Mouse (Mus musculus): Measurements from ENCODE around the gene Podxl2. TPM values are rescaled to one million over a fixed set of nuclear protein-coding genes. Genes with fewer than 3 reads are reported as not detected.

Gene Podxl2
- polyA plus RNA-seq, 1 experiment from 2014 or later: 126 TPM

GRCm38 (mm10) chr6:88843781-88844725 lies 30.8 kb downstream of the Podxl2 start:
- Histone ChIP-seq H3K36me3 (peaks cover 19% of the 10 kb centered on the region), H3K4me2 (replicated peaks) (no peak overlapping the region), H3K4me1 (peaks cover 26% of the 10 kb centered on the region), H3K27ac (replicated peaks) (no peak overlapping the region), H3K27me3 (no peaks in the 10 kb centered on the region), H3K9ac (no peak overlapping the region), H3K4me3 (replicated peaks) (no peak overlapping the region), H3K9me3 (replicated peaks) (no peaks in the 10 kb centered on the region)
- no peak for ATAC-seq (ENCODE audit: insufficient number of reproducible peaks, low FRiP score, low TSS enrichment, low read depth)
- 73% methylated on average over 9 of the region's 9 CpGs for WGBS

- peaks cover 26% of the 10 kb centered on the region for H3K4me1 ChIP-seq
- 67% methylated on average over 7 of the region's 7 CpGs for WGBS
- no peaks in the 10 kb centered on the region for H3K27me3 ChIP-seq
- ATAC-seq (ENCODE audit: insufficient number of reproducible peaks, low FRiP score, low TSS enrichment, low read depth): no peak
- peak overlapping the region; percentile 90 for H3K27ac ChIP-seq (replicated peaks)
- peak overlapping the region; percentile 75; the same call in 1 of the 2 replicates for H3K9ac ChIP-seq
- H3K9me3 ChIP-seq (replicated peaks): no peaks in the 10 kb centered on the region
- H3K4me3 ChIP-seq (replicated peaks): peak overlapping the region; percentile 94
- H3K36me3 ChIP-seq: peaks cover 19% of the 10 kb centered on the region
- peak overlapping the region; percentile 81 for H3K4me2 ChIP-seq (replicated peaks)
These were observed 31.6 kb downstream of the Podxl2 start for GRCm38 (mm10) chr6:88843241-88843640.

- peak overlapping the region; percentile 94 for H3K4me3 ChIP-seq (replicated peaks)
- ATAC-seq (ENCODE audit: insufficient number of reproducible peaks, low FRiP score, low TSS enrichment, low read depth): no peak
- under 1% methylated on average over 30 of the region's 32 CpGs for WGBS
- H3K9me3 ChIP-seq (replicated peaks): no peaks in the 10 kb centered on the region
- H3K4me1 ChIP-seq: peaks cover 26% of the 10 kb centered on the region
- no peaks in the 10 kb centered on the region for H3K27me3 ChIP-seq
- H3K36me3 ChIP-seq: peaks cover 24% of the 10 kb centered on the region
- peak overlapping the region; percentile 81 for H3K4me2 ChIP-seq (replicated peaks)
- peak overlapping the region; percentile 75 for H3K9ac ChIP-seq
- peak overlapping the region; percentile 90 for H3K27ac ChIP-seq (replicated peaks)
These were observed 32.1 kb downstream of the Podxl2 start for GRCm38 (mm10) chr6:88842731-88843151.

- H3K9me3 ChIP-seq (replicated peaks): no peaks in the 10 kb centered on the region
- peaks cover 26% of the 10 kb centered on the region for H3K4me1 ChIP-seq
- peak; percentile 98 for ATAC-seq (ENCODE audit: insufficient number of reproducible peaks, low FRiP score, low TSS enrichment, low read depth)
- no peaks in the 10 kb centered on the region for H3K27me3 ChIP-seq
- peaks cover 31% of the 10 kb centered on the region for H3K36me3 ChIP-seq
- under 1% methylated on average over 66 of the region's 72 CpGs for WGBS
- peak within 1 kb of the TSS; percentile 90 for H3K9ac ChIP-seq
- H3K27ac ChIP-seq (replicated peaks): peak within 1 kb of the TSS; percentile 90
- peak within 1 kb of the TSS; percentile 81 for H3K4me2 ChIP-seq (replicated peaks)
- H3K4me3 ChIP-seq (replicated peaks): peak within 1 kb of the TSS; percentile 94
These were observed 32.8 kb downstream of the Podxl2 start, which contains the start of gene Abtb1 for GRCm38 (mm10) chr6:88841781-88842689. Gene Abtb1, minus strand, starts transcription at chr6:88841984.

GRCm38 (mm10) chr6:88841514-88841780 lies 33.4 kb downstream of the Podxl2 start:
- Histone ChIP-seq H3K4me1 (peaks cover 26% of the 10 kb centered on the region), H3K4me3 (replicated peaks) (peak overlapping the region; percentile 94), H3K27me3 (no peaks in the 10 kb centered on the region), H3K36me3 (peaks cover 36% of the 10 kb centered on the region), H3K9me3 (replicated peaks) (no peaks in the 10 kb centered on the region), H3K27ac (replicated peaks) (peak overlapping the region; percentile 86), H3K4me2 (replicated peaks) (peak overlapping the region; percentile 81), H3K9ac (peak overlapping the region; percentile 90)
- ATAC-seq (ENCODE audit: insufficient number of reproducible peaks, low FRiP score, low TSS enrichment, low read depth): no peak
- WGBS: under 1% methylated on average over 22 of the region's 22 CpGs

- Histone ChIP-seq H3K36me3 (peaks cover 41% of the 10 kb centered on the region), H3K9me3 (replicated peaks) (no peaks in the 10 kb centered on the region), H3K27me3 (no peaks in the 10 kb centered on the region), H3K4me2 (replicated peaks) (peak overlapping the region; percentile 81), H3K4me1 (peaks cover 26% of the 10 kb centered on the region), H3K4me3 (replicated peaks) (peak overlapping the region; percentile 94), H3K27ac (replicated peaks) (peak overlapping the region; percentile 86), H3K9ac (peak overlapping the region; percentile 90)
- no peak for ATAC-seq (ENCODE audit: insufficient number of reproducible peaks, low FRiP score, low TSS enrichment, low read depth)
- WGBS: 57% methylated on average over 9 of the region's 9 CpGs
These were observed 33.9 kb downstream of the Podxl2 start for GRCm38 (mm10) chr6:88840791-88841513.

GRCm38 (mm10) chr6:88840211-88840610 lies 34.6 kb downstream of the Podxl2 start:
- H3K4me3 ChIP-seq (replicated peaks): no peak overlapping the region; the same call in 1 of the 2 replicates
- peaks cover 45% of the 10 kb centered on the region for H3K36me3 ChIP-seq
- no peak overlapping the region for H3K9ac ChIP-seq
- no peak for ATAC-seq (ENCODE audit: insufficient number of reproducible peaks, low FRiP score, low TSS enrichment, low read depth)
- no peaks in the 10 kb centered on the region for H3K9me3 ChIP-seq (replicated peaks)
- H3K4me1 ChIP-seq: peaks cover 26% of the 10 kb centered on the region
- no peak overlapping the region for H3K27ac ChIP-seq (replicated peaks)
- 62% methylated on average over 3 of the region's 3 CpGs for WGBS
- no peak overlapping the region for H3K4me2 ChIP-seq (replicated peaks)
- H3K27me3 ChIP-seq: no peaks in the 10 kb centered on the region

GRCm38 (mm10) chr6:88839135-88839970 lies 35.5 kb downstream of the Podxl2 start:
- no peaks in the 10 kb centered on the region for H3K9me3 ChIP-seq (replicated peaks)
- no peaks in the 10 kb centered on the region for H3K27me3 ChIP-seq
- H3K4me2 ChIP-seq (replicated peaks): no peak overlapping the region
- H3K27ac ChIP-seq (replicated peaks): no peak overlapping the region
- no peak overlapping the region for H3K4me3 ChIP-seq (replicated peaks)
- H3K9ac ChIP-seq: no peak overlapping the region
- H3K4me1 ChIP-seq: peaks cover 26% of the 10 kb centered on the region
- WGBS: 86% methylated on average over 26 of the region's 26 CpGs
- no peak for ATAC-seq (ENCODE audit: insufficient number of reproducible peaks, low FRiP score, low TSS enrichment, low read depth)
- H3K36me3 ChIP-seq: peaks cover 47% of the 10 kb centered on the region

GRCm38 (mm10) chr6:88838613-88839012 lies 36.2 kb downstream of the Podxl2 start:
- H3K27me3 ChIP-seq: no peaks in the 10 kb centered on the region
- H3K4me3 ChIP-seq (replicated peaks): no peak overlapping the region
- H3K9me3 ChIP-seq (replicated peaks): no peaks in the 10 kb centered on the region
- no peak for ATAC-seq (ENCODE audit: insufficient number of reproducible peaks, low FRiP score, low TSS enrichment, low read depth)
- no peak overlapping the region for H3K27ac ChIP-seq (replicated peaks)
- H3K9ac ChIP-seq: no peak overlapping the region
- no peak overlapping the region for H3K4me2 ChIP-seq (replicated peaks)
- H3K4me1 ChIP-seq: peaks cover 22% of the 10 kb centered on the region
- 89% methylated on average over 10 of the region's 10 CpGs for WGBS
- H3K36me3 ChIP-seq: peaks cover 47% of the 10 kb centered on the region

- H3K4me3 ChIP-seq (replicated peaks): no peak overlapping the region
- H3K9me3 ChIP-seq (replicated peaks): no peaks in the 10 kb centered on the region
- WGBS: 91% methylated on average over 12 of the region's 12 CpGs
- H3K36me3 ChIP-seq: peaks cover 47% of the 10 kb centered on the region
- no peaks in the 10 kb centered on the region for H3K27me3 ChIP-seq
- H3K4me2 ChIP-seq (replicated peaks): no peak overlapping the region
- no peak for ATAC-seq (ENCODE audit: insufficient number of reproducible peaks, low FRiP score, low TSS enrichment, low read depth)
- H3K4me1 ChIP-seq: peaks cover 16% of the 10 kb centered on the region
- H3K27ac ChIP-seq (replicated peaks): no peak overlapping the region
- H3K9ac ChIP-seq: no peak overlapping the region
These were observed 36.8 kb downstream of the Podxl2 start for GRCm38 (mm10) chr6:88837999-88838398.

Data from embryonic facial prominence, embryonic 15.5 days (tissue).